Mouse (Mus musculus): ENCODE data around the gene Best1. TPM values are rescaled to one million over a fixed set of nuclear protein-coding genes. Genes with fewer than 3 reads are reported as not detected.

Gene Best1
- 1.4 and 1.9 TPM in 2 replicates for polyA plus RNA-seq (2015; fragmentation: Nextera tagmentation; extraction: Ambion mirVana)

GRCm38 (mm10) chr19:10001206-10001969, at the start of gene Best1, which contains the start of gene Rab3il1:
TSS of gene Best1 (minus strand) at chr19:10001633.
TSS of gene Rab3il1 (plus strand) at chr19:10001669.
- 65% methylated on average over 7 of the region's 7 CpGs for WGBS
- no peak for ATAC-seq (ENCODE audit: low FRiP score, low TSS enrichment)
- Histone ChIP-seq H3K27me3 (ENCODE audit: insufficient read depth, low read length) (no peaks in the 10 kb centered on the region), H3K4me2 (replicated peaks; ENCODE audit: low read depth, low read length) (no peak within 1 kb of the TSS), H3K4me1 (ENCODE audit: insufficient read depth, low read length) (no peaks in the 10 kb centered on the region), H3K9ac (replicated peaks; ENCODE audit: low read length) (0 out of 2 replicates have a peak within 1 kb of the TSS, but pooled peaks have one; percentile 12), H3K27ac (ENCODE audit: low read length) (no peak within 1 kb of the TSS), H3K4me3 (ENCODE audit: low read length) (no peak within 1 kb of the TSS), H3K36me3 (ENCODE audit: insufficient read depth, low read length) (no peaks in the 10 kb centered on the region), H3K9me3 (ENCODE audit: low read length) (no peaks in the 10 kb centered on the region)

- Histone ChIP-seq H3K27ac (ENCODE audit: low read length) (no peak overlapping the region), H3K36me3 (ENCODE audit: insufficient read depth, low read length) (peaks cover 18% of the 10 kb centered on the region), H3K4me3 (ENCODE audit: low read length) (no peak overlapping the region), H3K9me3 (ENCODE audit: low read length) (no peaks in the 10 kb centered on the region), H3K9ac (replicated peaks; ENCODE audit: low read length) (no peak overlapping the region), H3K27me3 (ENCODE audit: insufficient read depth, low read length) (no peaks in the 10 kb centered on the region), H3K4me2 (replicated peaks; ENCODE audit: low read depth, low read length) (no peak overlapping the region), H3K4me1 (ENCODE audit: insufficient read depth, low read length) (peaks cover 11% of the 10 kb centered on the region)
- ATAC-seq (ENCODE audit: low FRiP score, low TSS enrichment) = no peak
- 72% methylated on average over 2 of the region's 2 CpGs for WGBS
These were observed 49.0 kb upstream of the Best1 start for GRCm38 (mm10) chr19:10050438-10050837.

GRCm38 (mm10) chr19:10049533-10049932, 48.1 kb upstream of the Best1 start:
- Histone ChIP-seq H3K9me3 (ENCODE audit: low read length) (no peaks in the 10 kb centered on the region), H3K4me3 (ENCODE audit: low read length) (no peak overlapping the region), H3K36me3 (ENCODE audit: insufficient read depth, low read length) (peaks cover 16% of the 10 kb centered on the region), H3K4me1 (ENCODE audit: insufficient read depth, low read length) (peaks cover 11% of the 10 kb centered on the region), H3K27me3 (ENCODE audit: insufficient read depth, low read length) (no peaks in the 10 kb centered on the region), H3K27ac (ENCODE audit: low read length) (no peak overlapping the region), H3K9ac (replicated peaks; ENCODE audit: low read length) (no peak overlapping the region), H3K4me2 (replicated peaks; ENCODE audit: low read depth, low read length) (no peak overlapping the region)
- ATAC-seq (ENCODE audit: low FRiP score, low TSS enrichment) = no peak

GRCm38 (mm10) chr19:10046983-10047382, 45.5 kb upstream of the Best1 start:
- WGBS = 48% methylated on average over 3 of the region's 3 CpGs
- ATAC-seq (ENCODE audit: low FRiP score, low TSS enrichment) = no peak
- peaks cover 27% of the 10 kb centered on the region for H3K4me1 ChIP-seq (ENCODE audit: insufficient read depth, low read length)

DNA sequence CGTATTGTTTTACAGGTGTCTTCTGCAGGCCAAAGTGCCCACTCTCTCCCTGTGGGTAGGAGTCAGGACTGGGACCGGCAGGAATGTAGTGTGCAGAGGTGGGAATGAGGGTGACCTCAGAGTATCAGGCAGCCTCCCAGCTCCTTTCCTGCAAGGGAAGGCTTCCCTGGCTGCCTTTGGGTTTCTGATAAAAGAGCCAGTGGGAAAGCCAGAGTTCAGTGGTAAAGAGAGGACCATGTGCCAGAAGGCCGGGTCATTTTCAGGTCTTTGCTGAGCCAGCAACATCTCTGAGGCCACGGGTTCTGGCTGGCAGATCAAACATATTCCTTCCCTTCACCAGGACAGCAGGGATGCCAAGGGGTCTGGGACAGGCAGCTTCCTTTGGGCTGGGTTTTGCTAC, 44.9 kb upstream of the Best1 start:
- Histone ChIP-seq H3K4me1 (ENCODE audit: insufficient read depth, low read length) (peaks cover 29% of the 10 kb centered on the region), H3K27ac (ENCODE audit: low read length) (no peak overlapping the region)

More at GRCm38 (mm10) chr19:10046983-10047382, 45.5 kb upstream of the Best1 start:
- H3K4me3 ChIP-seq (ENCODE audit: low read length) = no peak overlapping the region
- no peak overlapping the region for H3K27ac ChIP-seq (ENCODE audit: low read length)
- H3K36me3 ChIP-seq (ENCODE audit: insufficient read depth, low read length) = no peaks in the 10 kb centered on the region
- H3K27me3 ChIP-seq (ENCODE audit: insufficient read depth, low read length) = no peaks in the 10 kb centered on the region
- H3K4me2 ChIP-seq (replicated peaks; ENCODE audit: low read depth, low read length) = no peak overlapping the region
- H3K9ac ChIP-seq (replicated peaks; ENCODE audit: low read length) = no peak overlapping the region
- no peaks in the 10 kb centered on the region for H3K9me3 ChIP-seq (ENCODE audit: low read length)

GRCm38 (mm10) chr19:10045707-10046106, 44.3 kb upstream of the Best1 start:
- Histone ChIP-seq H3K4me2 (replicated peaks; ENCODE audit: low read depth, low read length) (no peak overlapping the region), H3K9ac (replicated peaks; ENCODE audit: low read length) (no peak overlapping the region), H3K27me3 (ENCODE audit: insufficient read depth, low read length) (no peaks in the 10 kb centered on the region), H3K36me3 (ENCODE audit: insufficient read depth, low read length) (no peaks in the 10 kb centered on the region), H3K4me3 (ENCODE audit: low read length) (no peak overlapping the region), H3K27ac (ENCODE audit: low read length) (no peak overlapping the region), H3K9me3 (ENCODE audit: low read length) (no peaks in the 10 kb centered on the region), H3K4me1 (ENCODE audit: insufficient read depth, low read length) (peaks cover 34% of the 10 kb centered on the region)
- ATAC-seq (ENCODE audit: low FRiP score, low TSS enrichment) = no peak
- WGBS = 78% methylated on average over 2 of the region's 2 CpGs

More for the DNA sequence above, 44.9 kb upstream of the Best1 start:
- 49% methylated on average over 4 of the region's 4 CpGs for WGBS
- Histone ChIP-seq H3K9me3 (ENCODE audit: low read length) (no peaks in the 10 kb centered on the region), H3K27me3 (ENCODE audit: insufficient read depth, low read length) (no peaks in the 10 kb centered on the region), H3K9ac (replicated peaks; ENCODE audit: low read length) (no peak overlapping the region), H3K4me3 (ENCODE audit: low read length) (no peak overlapping the region), H3K4me2 (replicated peaks; ENCODE audit: low read depth, low read length) (no peak overlapping the region), H3K36me3 (ENCODE audit: insufficient read depth, low read length) (no peaks in the 10 kb centered on the region)
- ATAC-seq (ENCODE audit: low FRiP score, low TSS enrichment) = no peak

GRCm38 (mm10) chr19:10043643-10044042, 42.2 kb upstream of the Best1 start:
- H3K9me3 ChIP-seq (ENCODE audit: low read length) = no peaks in the 10 kb centered on the region
- H3K36me3 ChIP-seq (ENCODE audit: insufficient read depth, low read length) = no peaks in the 10 kb centered on the region
- H3K4me1 ChIP-seq (ENCODE audit: insufficient read depth, low read length) = peaks cover 43% of the 10 kb centered on the region
- H3K4me3 ChIP-seq (ENCODE audit: low read length) = no peak overlapping the region
- H3K9ac ChIP-seq (replicated peaks; ENCODE audit: low read length) = no peak overlapping the region
- H3K27me3 ChIP-seq (ENCODE audit: insufficient read depth, low read length) = no peaks in the 10 kb centered on the region; the same call in 1 of the 2 replicates
- no peak for ATAC-seq (ENCODE audit: low FRiP score, low TSS enrichment)
- no peak overlapping the region for H3K27ac ChIP-seq (ENCODE audit: low read length)
- H3K4me2 ChIP-seq (replicated peaks; ENCODE audit: low read depth, low read length) = no peak overlapping the region

DNA sequence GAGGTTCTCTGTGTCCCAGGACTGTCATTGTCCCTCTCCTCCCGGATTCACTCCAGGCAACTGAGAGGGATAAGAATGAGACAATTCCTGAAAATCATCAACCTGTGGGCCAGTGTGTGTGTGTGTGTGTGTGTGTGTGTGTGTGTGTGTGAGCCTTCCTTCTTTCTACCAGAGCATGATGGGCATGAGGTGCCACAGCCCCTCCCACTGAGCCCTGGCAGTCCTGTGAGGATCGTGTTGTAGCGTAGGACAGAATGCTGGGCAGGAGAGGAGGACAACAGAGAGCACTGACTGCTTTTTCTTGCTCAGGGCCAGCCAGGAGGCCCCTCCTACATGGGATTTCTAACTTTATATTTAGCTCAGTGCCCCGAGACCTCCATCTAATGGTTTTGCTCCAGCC, 41.4 kb upstream of the Best1 start:
- H3K27ac ChIP-seq (ENCODE audit: low read length) = no peak overlapping the region
- H3K4me1 ChIP-seq (ENCODE audit: insufficient read depth, low read length) = peaks cover 50% of the 10 kb centered on the region
- H3K4me3 ChIP-seq (ENCODE audit: low read length) = peak overlapping the region; percentile 73

GRCm38 (mm10) chr19:10042232-10042631, 40.8 kb upstream of the Best1 start:
- ATAC-seq (ENCODE audit: low FRiP score, low TSS enrichment) = 0 out of 2 replicates have a peak, but pooled peaks have one; percentile 0

More for the DNA sequence above, 41.4 kb upstream of the Best1 start:
- 79% methylated on average over 4 of the region's 4 CpGs for WGBS
- no peak for ATAC-seq (ENCODE audit: low FRiP score, low TSS enrichment)
- peak overlapping the region; percentile 79; the same call in 1 of the 2 replicates for H3K9ac ChIP-seq (replicated peaks; ENCODE audit: low read length)
- H3K36me3 ChIP-seq (ENCODE audit: insufficient read depth, low read length) = no peaks in the 10 kb centered on the region
- H3K9me3 ChIP-seq (ENCODE audit: low read length) = no peaks in the 10 kb centered on the region
- H3K4me2 ChIP-seq (replicated peaks; ENCODE audit: low read depth, low read length) = peak overlapping the region; percentile 96
- H3K27me3 ChIP-seq (ENCODE audit: insufficient read depth, low read length) = no peaks in the 10 kb centered on the region; the same call in 1 of the 2 replicates

More at GRCm38 (mm10) chr19:10042232-10042631, 40.8 kb upstream of the Best1 start:
- Histone ChIP-seq H3K27me3 (ENCODE audit: insufficient read depth, low read length) (no peaks in the 10 kb centered on the region; the same call in 1 of the 2 replicates), H3K27ac (ENCODE audit: low read length) (no peak overlapping the region), H3K9ac (replicated peaks; ENCODE audit: low read length) (peak overlapping the region; percentile 79), H3K36me3 (ENCODE audit: insufficient read depth, low read length) (no peaks in the 10 kb centered on the region), H3K9me3 (ENCODE audit: low read length) (no peaks in the 10 kb centered on the region), H3K4me1 (ENCODE audit: insufficient read depth, low read length) (peaks cover 56% of the 10 kb centered on the region), H3K4me3 (ENCODE audit: low read length) (peak overlapping the region; percentile 73), H3K4me2 (replicated peaks; ENCODE audit: low read depth, low read length) (peak overlapping the region; percentile 96)
- 50% methylated on average over 6 of the region's 6 CpGs for WGBS
